Mouse (Mus musculus) spleen, adult 2 months (tissue): Measurements from ENCODE around the gene Slc1a5. TPM values are rescaled to one million over a fixed set of nuclear protein-coding genes. Genes with fewer than 3 reads are reported as not detected.
A peak's percentile ranks its signal among the peaks of the same experiment; 100 is the strongest.

ENCODE experiments used
- DNase-seq, 2 experiments: peaks; one replicate each; pipeline versions ENCODE4 v3.0.0 to v3.0.0-alpha.2; 2012 to 2021; ENCODE audit warnings: low spot score in 2 of 2, low read depth in 1 of 2
- H3K27ac ChIP-seq: fragments of 200-500 bp; 2 replicates; pipeline ENCODE4 v1.5.1; 2012; ENCODE audit warnings: low read length, inconsistent platforms; ENCODE audit not compliant: insufficient read depth
- H3K27me3 ChIP-seq: fragments of 200-500 bp; 2 replicates; pipeline ENCODE4 v1.6.1; 2012; ENCODE audit warnings: mild to moderate bottlenecking, moderate library complexity, low read length, inconsistent platforms; ENCODE audit not compliant: control insufficient read depth, insufficient read depth
- H3K36me3 ChIP-seq: fragments of 200-500 bp; 2 replicates; pipeline ENCODE4 v1.6.1; 2012; ENCODE audit warnings: mild to moderate bottlenecking, low read length, inconsistent platforms; ENCODE audit not compliant: control insufficient read depth, insufficient read depth
- H3K4me1 ChIP-seq: fragments of 200-500 bp; 2 replicates; pipeline ENCODE4 v1.6.1; 2011; ENCODE audit warnings: inconsistent platforms; ENCODE audit not compliant: control insufficient read depth, insufficient read depth, insufficient read length
- H3K4me3 ChIP-seq: fragments of 200-500 bp; 2 replicates; pipeline ENCODE4 v1.5.1; 2011; ENCODE audit warnings: mild to moderate bottlenecking, inconsistent platforms; ENCODE audit not compliant: insufficient read depth, insufficient read length; ENCODE audit errors: extremely low read depth
- CTCF ChIP-seq: fragments of 200-500 bp; IDR thresholded peaks from 2 replicates; pipeline ENCODE4 v1.5.1; 2011; ENCODE audit warnings: mild to moderate bottlenecking, inconsistent platforms; ENCODE audit not compliant: insufficient read depth, insufficient read length, insufficient replicate concordance; ENCODE audit errors: extremely low read depth
- POLR2A ChIP-seq: fragments of 200-500 bp; IDR thresholded peaks from 2 replicates; pipeline ENCODE4 v1.6.1; 2011; ENCODE audit warnings: low read depth, low read length, inconsistent platforms
- WGBS: fragments of 180-500 bp; shearing (Covaris S2); methylation state at CpG from one replicate; pipeline ENCODE4 v1.1.7; 2018; 5-methylcytosine and 5-hydroxymethylcytosine counted together
- polyA plus RNA-seq: library from polyadenylated mRNA; depleted of rRNA; stranded (reverse); fragments of >200 nt; gene quantifications from 2 replicates; pipeline ENCODE4 v1.2.3, GENCODE M21; 2012

The Slc1a5 gene
- polyA plus RNA-seq, 1 experiment = 152 TPM

DNA sequence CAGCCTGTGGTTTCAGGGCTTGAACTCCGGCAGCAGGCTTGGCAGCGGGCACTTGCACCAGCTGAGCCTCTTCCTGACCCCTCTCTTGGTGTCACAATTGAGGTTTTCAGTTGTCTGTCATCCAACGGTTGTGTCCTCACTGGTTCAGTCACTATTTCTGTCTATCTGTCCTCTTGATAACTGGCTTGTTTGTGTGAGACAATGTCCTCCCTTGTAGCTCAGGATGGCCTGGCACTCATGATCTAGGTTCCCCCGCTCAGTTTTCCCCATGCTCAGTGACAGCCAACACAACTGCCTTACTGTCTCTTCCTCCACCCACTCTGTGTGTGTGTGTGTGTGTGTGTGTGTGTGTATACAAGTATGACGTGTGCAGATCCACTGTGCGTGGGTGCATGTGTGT, 33.5 kb upstream of the Slc1a5 start:
- 85% methylated on average over 6 of the region's 6 CpGs for WGBS
- DNase-seq = no peak
- peaks cover 25% of the 10 kb centered on the region for H3K36me3 ChIP-seq
- no peaks in the 10 kb centered on the region for H3K27me3 ChIP-seq
- TF ChIP-seq CTCF (no peak), POLR2A (no peak)
- no peak overlapping the region for H3K4me3 ChIP-seq
- H3K4me1 ChIP-seq = no peaks in the 10 kb centered on the region
- no peak overlapping the region for H3K27ac ChIP-seq

DNA sequence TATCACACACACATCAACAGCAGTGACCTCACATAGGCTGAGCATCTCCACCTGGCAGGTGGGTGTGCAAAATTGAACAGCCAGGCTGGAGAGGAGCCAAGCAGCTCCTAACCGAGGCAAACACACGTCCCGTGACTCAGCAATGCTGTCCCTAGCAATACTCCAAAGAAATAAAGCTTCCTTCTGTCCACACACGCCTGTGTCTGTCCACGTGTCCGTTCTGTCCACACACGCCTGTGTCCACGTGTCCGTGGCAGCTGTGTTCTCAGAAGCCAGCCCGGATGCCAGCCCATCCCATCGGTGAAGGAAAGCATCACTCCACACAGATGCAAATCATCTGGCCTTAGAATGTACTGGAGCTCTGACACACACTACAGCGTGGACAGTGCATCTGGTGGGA, 29.1 kb upstream of the Slc1a5 start:
- no peak for TF ChIP-seq POLR2A
- TF ChIP-seq CTCF = no peak
- no peak overlapping the region for H3K4me3 ChIP-seq
- peaks cover 15% of the 10 kb centered on the region for H3K36me3 ChIP-seq
- no peaks in the 10 kb centered on the region for H3K4me1 ChIP-seq
- no peak overlapping the region for H3K27ac ChIP-seq
- WGBS = 83% methylated on average over 12 of the region's 12 CpGs
- DNase-seq = no peak
- no peaks in the 10 kb centered on the region for H3K27me3 ChIP-seq

- no peaks in the 10 kb centered on the region for H3K27me3 ChIP-seq
- no peak for DNase-seq
- 70% methylated on average over 17 of the region's 17 CpGs for WGBS
- TF ChIP-seq POLR2A = no peak
- H3K4me1 ChIP-seq = peaks cover 7% of the 10 kb centered on the region; the same call in 1 of the 2 replicates
- H3K4me3 ChIP-seq = no peak overlapping the region
- no peak overlapping the region for H3K27ac ChIP-seq
- no peaks in the 10 kb centered on the region for H3K36me3 ChIP-seq
These were observed 25.6 kb upstream of the Slc1a5 start for GRCm38 (mm10) chr7:16755362-16756017.

- peaks cover 7% of the 10 kb centered on the region; the same call in 1 of the 2 replicates for H3K4me1 ChIP-seq
- TF ChIP-seq POLR2A = no peak
- TF ChIP-seq CTCF = no peak
- DNase-seq = no peak
- no peak overlapping the region for H3K27ac ChIP-seq
- WGBS = 69% methylated on average over 10 of the region's 11 CpGs
- no peak overlapping the region for H3K4me3 ChIP-seq
- H3K27me3 ChIP-seq = no peaks in the 10 kb centered on the region
- H3K36me3 ChIP-seq = no peaks in the 10 kb centered on the region
These were observed 22.1 kb upstream of the Slc1a5 start for GRCm38 (mm10) chr7:16758872-16759574.

- no peaks in the 10 kb centered on the region for H3K36me3 ChIP-seq
- H3K27ac ChIP-seq = no peak overlapping the region
- H3K27me3 ChIP-seq = no peaks in the 10 kb centered on the region
- WGBS = 11% methylated on average over 7 of the region's 8 CpGs
- DNase-seq = no peak
- TF ChIP-seq CTCF (no peak), POLR2A (no peak)
- peaks cover 7% of the 10 kb centered on the region; the same call in 1 of the 2 replicates for H3K4me1 ChIP-seq
- H3K4me3 ChIP-seq = no peak overlapping the region
These were observed 20.8 kb upstream of the Slc1a5 start for GRCm38 (mm10) chr7:16760292-16760691.

- WGBS = 65% methylated on average over 10 of the region's 10 CpGs
- peaks cover 7% of the 10 kb centered on the region; the same call in 1 of the 2 replicates for H3K4me1 ChIP-seq
- H3K27ac ChIP-seq = peak overlapping the region; percentile 37
- no peak overlapping the region for H3K4me3 ChIP-seq
- H3K27me3 ChIP-seq = no peaks in the 10 kb centered on the region
- H3K36me3 ChIP-seq = no peaks in the 10 kb centered on the region
- TF ChIP-seq POLR2A (no peak), CTCF (no peak)
- no peak for DNase-seq
These were observed 20.1 kb upstream of the Slc1a5 start for GRCm38 (mm10) chr7:16761005-16761481.

GRCm38 (mm10) chr7:16761630-16762029, 19.5 kb upstream of the Slc1a5 start:
- no peaks in the 10 kb centered on the region for H3K27me3 ChIP-seq
- H3K36me3 ChIP-seq = no peaks in the 10 kb centered on the region
- H3K27ac ChIP-seq = peak overlapping the region; percentile 37; the same call in 1 of the 2 replicates
- 77% methylated on average over 5 of the region's 5 CpGs for WGBS
- TF ChIP-seq POLR2A = no peak
- no peak for TF ChIP-seq CTCF
- no peak overlapping the region for H3K4me3 ChIP-seq
- peaks cover 7% of the 10 kb centered on the region; the same call in 1 of the 2 replicates for H3K4me1 ChIP-seq
- DNase-seq = no peak
